Mouse (Mus musculus) cerebellum, adult 2 months (tissue): Measurements from ENCODE around the gene Ugt1a5. TPM values are rescaled to one million over a fixed set of nuclear protein-coding genes. Genes with fewer than 3 reads are reported as not detected.

Source experiments
- DNase-seq, 2 experiments: peaks; one replicate each; pipeline ENCODE4 v3.0.0; 2021
- H3K27ac ChIP-seq: fragments of 200-500 bp; 2 replicates; pipeline ENCODE4 v1.5.1; 2012; ENCODE audit warnings: low read length, control low read depth, inconsistent platforms; ENCODE audit not compliant: insufficient read depth
- H3K27me3 ChIP-seq: fragments of 200-500 bp; 2 replicates; pipeline ENCODE4 v1.6.1; 2012; ENCODE audit warnings: inconsistent platforms, mild to moderate bottlenecking, low read length, moderate library complexity; ENCODE audit not compliant: control insufficient read depth, insufficient read depth
- H3K4me1 ChIP-seq: fragments of 200-500 bp; 2 replicates; pipeline ENCODE4 v1.6.1; 2011; ENCODE audit warnings: low read length; ENCODE audit not compliant: control insufficient read depth, insufficient read depth
- H3K4me3 ChIP-seq: fragments of 200-500 bp; replicated peaks from 2 replicates; pipeline ENCODE3; 2011; ENCODE audit warnings: mild to moderate bottlenecking, low read depth, low read length, control low read depth; ENCODE audit not compliant: insufficient read depth
- CTCF ChIP-seq: fragments of 200-500 bp; IDR thresholded peaks from 2 replicates; pipeline ENCODE4 v1.5.1; 2011; ENCODE audit warnings: low read depth, mild to moderate bottlenecking, control low read depth, low read length, moderate library complexity, borderline replicate concordance; ENCODE audit not compliant: insufficient read depth
- POLR2A ChIP-seq: fragments of 200-500 bp; IDR thresholded peaks from 2 replicates; pipeline ENCODE4 v1.6.1; 2011; ENCODE audit warnings: low read length, control low read depth, borderline replicate concordance; ENCODE audit not compliant: insufficient read depth
- WGBS: fragments of 180-500 bp; shearing (Covaris S2); methylation state at CpG from one replicate; pipeline ENCODE4 v1.1.7; 2018; 5-methylcytosine and 5-hydroxymethylcytosine counted together
- polyA plus RNA-seq: library from polyadenylated mRNA; depleted of rRNA; stranded (reverse); fragments of >200 nt; gene quantifications from 2 replicates; pipeline ENCODE4 v1.2.3, GENCODE M21; 2012

Gene Ugt1a5
- polyA plus RNA-seq, 1 experiment: not detected

DNA sequence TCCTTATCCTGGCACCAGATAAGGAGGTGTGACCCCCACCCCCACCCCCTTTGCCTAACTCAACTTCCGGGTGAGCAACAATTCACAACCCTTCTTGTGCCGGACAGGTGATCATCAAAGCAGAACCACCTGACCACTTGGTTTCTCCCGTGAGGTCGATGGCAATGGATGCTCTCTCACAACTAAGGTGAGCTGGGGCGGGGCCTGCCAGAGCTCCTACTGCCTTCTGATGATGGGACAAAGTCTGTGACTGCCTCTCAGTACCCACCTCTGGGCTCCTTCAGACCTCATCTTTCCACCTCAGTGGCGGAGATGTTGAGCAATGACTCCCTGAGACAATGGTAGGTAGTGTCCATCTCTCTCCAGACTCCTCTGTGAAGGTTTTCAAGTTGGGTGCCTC lies 80.1 kb downstream of the Ugt1a5 start:
- Histone ChIP-seq H3K4me1 (no peaks in the 10 kb centered on the region), H3K27ac (no peak overlapping the region), H3K4me3 (no peak overlapping the region), H3K27me3 (no peaks in the 10 kb centered on the region)
- TF ChIP-seq CTCF (no peak), POLR2A (no peak)
- DNase-seq: no peak
- 77% methylated on average over 6 of the region's 6 CpGs for WGBS

DNA sequence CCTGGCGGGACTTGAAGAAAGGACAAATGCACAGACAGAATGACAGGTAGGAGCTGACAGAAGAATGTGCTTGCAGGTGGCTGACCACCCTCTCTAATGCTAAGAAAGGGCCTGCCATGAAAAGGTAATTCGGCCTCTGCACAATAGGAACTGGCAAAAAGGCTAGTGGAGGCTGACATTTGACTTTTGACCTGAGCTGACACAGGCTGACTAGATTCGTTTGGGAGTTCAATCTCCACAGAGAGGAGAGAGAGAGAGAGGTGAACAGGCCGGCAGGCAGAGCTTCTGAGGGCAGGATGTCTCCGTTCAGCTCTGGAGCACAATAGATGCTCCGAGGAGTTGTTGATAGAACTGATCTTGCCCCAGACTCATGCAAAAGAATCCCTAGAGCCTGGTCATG lies 80.6 kb downstream of the Ugt1a5 start:
- no peak overlapping the region for H3K27ac ChIP-seq
- no peaks in the 10 kb centered on the region for H3K27me3 ChIP-seq
- no peak overlapping the region for H3K4me3 ChIP-seq
- TF ChIP-seq POLR2A: no peak
- TF ChIP-seq CTCF: no peak
- 47% methylated on average over 6 of the region's 6 CpGs for WGBS
- H3K4me1 ChIP-seq: no peaks in the 10 kb centered on the region
- DNase-seq: no peak

DNA sequence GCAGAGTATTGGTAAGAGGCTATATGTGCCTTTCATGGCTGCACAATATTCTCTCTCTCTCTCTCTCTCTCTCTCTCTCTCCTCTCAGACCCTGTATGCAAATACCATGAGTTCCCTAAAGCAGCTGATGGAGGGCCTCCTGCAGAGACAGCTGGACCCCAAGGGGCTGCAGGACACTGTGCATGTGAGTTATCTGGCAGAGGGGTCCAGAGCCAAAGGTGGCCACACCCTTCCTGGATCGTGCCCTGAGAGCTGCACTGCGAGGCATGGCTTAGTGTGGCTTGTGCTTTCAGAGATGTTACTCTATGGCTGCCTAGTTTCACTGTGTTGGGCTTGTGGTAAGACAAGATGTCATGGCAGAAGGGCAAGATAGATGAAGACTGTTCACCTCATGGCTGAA lies 81.8 kb downstream of the Ugt1a5 start:
- Histone ChIP-seq H3K4me1 (no peaks in the 10 kb centered on the region), H3K27me3 (no peaks in the 10 kb centered on the region), H3K4me3 (no peak overlapping the region), H3K27ac (no peak overlapping the region)
- WGBS: 46% methylated on average over 2 of the region's 2 CpGs
- DNase-seq: no peak
- no peak for TF ChIP-seq POLR2A

DNA sequence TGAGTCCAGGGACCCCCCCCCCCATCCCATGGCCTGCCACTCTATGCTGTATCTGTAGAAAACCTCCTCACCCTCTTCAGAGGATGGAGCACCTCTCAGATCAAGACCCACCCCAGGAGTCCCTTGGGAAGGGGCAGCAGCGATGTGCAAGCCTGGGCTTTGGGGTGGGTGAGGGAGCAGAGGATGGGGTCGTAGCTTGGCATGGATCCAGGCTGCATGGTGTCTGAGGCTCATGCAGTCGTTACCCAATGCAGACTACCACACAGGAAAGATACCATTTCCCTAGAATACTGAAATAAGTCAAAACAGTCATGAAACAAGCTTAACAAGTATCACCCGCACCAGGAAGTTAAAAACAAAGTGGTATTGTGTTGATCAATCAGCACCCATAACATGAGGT lies 82.8 kb downstream of the Ugt1a5 start:
- no peak overlapping the region for H3K27ac ChIP-seq
- H3K4me3 ChIP-seq: no peak overlapping the region
- no peaks in the 10 kb centered on the region for H3K4me1 ChIP-seq
- DNase-seq: no peak
- no peak for TF ChIP-seq POLR2A
- no peak for TF ChIP-seq CTCF
- 56% methylated on average over 4 of the region's 4 CpGs for WGBS
- no peaks in the 10 kb centered on the region for H3K27me3 ChIP-seq

DNA sequence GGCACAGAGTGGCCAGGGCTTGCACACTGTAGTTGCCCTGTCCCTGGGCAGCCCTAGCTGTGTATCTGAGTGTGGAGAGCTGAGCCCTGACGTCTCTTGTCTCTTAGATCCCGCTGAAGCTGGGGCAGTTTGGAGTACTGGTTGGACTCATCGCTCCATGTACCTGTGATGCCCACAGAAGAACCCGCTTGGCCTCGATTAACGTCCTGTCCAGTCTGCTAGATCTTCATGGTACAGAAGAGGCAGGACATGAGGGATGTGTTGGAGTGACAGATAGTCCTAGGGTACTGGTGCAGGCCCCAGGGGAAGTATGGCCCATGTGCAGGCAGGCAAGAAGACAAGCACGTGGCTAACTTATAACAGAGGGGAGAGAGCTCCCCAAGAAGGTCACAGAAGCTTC lies 83.8 kb downstream of the Ugt1a5 start:
- no peaks in the 10 kb centered on the region for H3K4me1 ChIP-seq
- WGBS: 74% methylated on average over 7 of the region's 7 CpGs
- no peak for TF ChIP-seq CTCF
- TF ChIP-seq POLR2A: no peak
- DNase-seq: no peak
- no peak overlapping the region for H3K27ac ChIP-seq
- no peaks in the 10 kb centered on the region for H3K27me3 ChIP-seq
- H3K4me3 ChIP-seq: no peak overlapping the region

DNA sequence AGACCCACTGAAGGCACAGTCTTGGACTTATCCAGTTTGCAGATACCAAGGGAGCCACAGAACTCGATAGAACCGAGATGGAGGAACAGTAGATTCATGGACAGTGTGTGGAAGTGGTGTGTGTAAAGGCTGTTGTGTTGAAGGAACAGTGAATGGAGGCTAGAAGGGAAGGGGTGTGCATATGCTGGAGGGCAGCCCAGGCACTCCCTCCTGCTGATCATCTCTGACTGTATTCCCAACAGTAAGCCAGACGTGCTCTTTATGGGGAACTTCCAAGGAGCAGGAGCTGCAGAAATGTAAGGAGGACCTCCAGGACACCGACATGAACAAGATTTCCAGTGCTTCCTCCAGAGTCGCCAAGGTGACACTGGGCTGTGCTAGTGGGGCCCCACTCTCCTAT lies 84.2 kb downstream of the Ugt1a5 start:
- DNase-seq: no peak
- no peaks in the 10 kb centered on the region for H3K27me3 ChIP-seq
- H3K27ac ChIP-seq: no peak overlapping the region
- no peak for TF ChIP-seq CTCF
- no peak for TF ChIP-seq POLR2A
- WGBS: 74% methylated on average over 5 of the region's 5 CpGs
- H3K4me1 ChIP-seq: peaks cover 3% of the 10 kb centered on the region; the same call in 1 of the 2 replicates
- H3K4me3 ChIP-seq: no peak overlapping the region

DNA sequence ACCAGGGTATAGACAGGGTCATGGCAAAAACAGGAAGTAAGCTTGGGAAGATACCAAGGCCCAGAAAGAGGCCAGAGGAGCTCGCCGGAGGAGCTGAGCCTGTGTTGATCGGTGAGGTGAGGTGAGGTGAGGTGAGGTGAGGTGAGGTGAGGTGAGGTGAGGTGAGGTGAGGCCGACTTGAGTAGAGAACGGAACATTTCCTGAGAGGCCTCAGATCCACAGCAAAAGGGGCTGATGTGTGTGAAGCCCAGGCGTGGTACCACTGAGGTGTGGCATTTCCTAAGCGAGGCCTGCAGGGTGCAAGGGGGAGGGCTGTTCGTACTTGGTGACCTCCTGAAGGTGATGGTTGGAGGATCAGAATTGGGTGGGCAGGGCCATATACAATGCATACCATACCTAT lies 87.3 kb downstream of the Ugt1a5 start:
- 75% methylated on average over 8 of the region's 8 CpGs for WGBS

DNA sequence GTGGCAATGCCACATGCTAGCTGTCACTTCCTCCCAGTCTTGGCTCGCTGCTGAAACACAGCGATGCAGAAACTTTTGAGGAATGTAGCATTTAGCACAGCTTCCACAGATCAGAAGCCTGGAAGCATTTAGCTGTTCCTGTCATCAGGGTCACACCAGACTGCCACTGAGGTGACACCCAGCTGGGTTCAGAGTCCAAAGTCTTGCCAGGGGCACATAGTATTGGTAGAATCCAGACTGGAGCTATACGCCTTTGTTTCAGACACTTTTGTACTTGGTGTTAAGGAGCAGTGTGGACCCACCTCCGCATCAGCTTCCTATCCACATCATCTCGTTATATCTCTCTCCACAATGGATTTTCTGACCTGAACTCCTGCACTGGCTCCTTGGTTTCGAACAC lies 87.7 kb downstream of the Ugt1a5 start:
- Histone ChIP-seq H3K27ac (no peak overlapping the region), H3K4me1 (peaks cover 21% of the 10 kb centered on the region), H3K4me3 (no peak overlapping the region), H3K27me3 (no peaks in the 10 kb centered on the region)
- TF ChIP-seq CTCF (no peak), POLR2A (no peak)
- WGBS: 73% methylated on average over 6 of the region's 6 CpGs
- DNase-seq: no peak

More for the DNA sequence above, 87.3 kb downstream of the Ugt1a5 start:
- Histone ChIP-seq H3K27me3 (no peaks in the 10 kb centered on the region), H3K27ac (no peak overlapping the region), H3K4me1 (peaks cover 19% of the 10 kb centered on the region), H3K4me3 (no peak overlapping the region)
- no peak for DNase-seq
- TF ChIP-seq CTCF: no peak
- TF ChIP-seq POLR2A: no peak

DNA sequence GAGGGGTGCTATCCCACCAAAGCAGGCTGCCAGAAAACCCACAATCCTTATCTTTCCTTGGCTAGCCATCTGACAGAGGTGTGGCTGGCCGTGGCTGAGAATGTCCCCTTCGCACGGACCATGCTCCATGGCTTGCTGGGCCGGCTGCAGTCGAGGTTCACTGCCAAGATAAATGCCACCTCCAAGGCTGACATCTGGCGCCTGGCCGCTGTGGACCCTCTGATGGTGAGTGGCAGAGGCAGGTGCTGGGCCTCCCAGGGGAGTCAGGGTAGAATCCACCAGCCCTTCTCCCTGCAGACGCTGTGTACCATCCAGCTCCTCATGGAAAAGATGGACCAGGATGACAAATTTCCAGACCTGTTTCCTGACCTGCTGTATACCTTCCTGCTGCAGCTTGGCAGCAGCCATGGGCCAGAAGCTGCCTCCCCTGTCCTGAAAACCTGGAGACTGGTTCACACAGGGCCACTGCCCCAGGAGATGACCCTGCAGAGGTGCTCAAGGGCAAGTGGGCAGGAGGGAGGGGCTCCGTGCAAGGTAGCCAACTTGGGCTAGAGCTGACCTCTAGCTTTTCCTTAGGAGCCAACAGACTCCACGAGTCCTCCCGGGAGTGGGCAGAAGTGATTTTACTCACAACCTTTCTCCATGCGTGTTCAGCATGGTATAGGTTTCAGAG lies 89.1 kb downstream of the Ugt1a5 start:
- WGBS: 47% methylated on average over 12 of the region's 12 CpGs
- Histone ChIP-seq H3K27ac (no peak overlapping the region), H3K4me3 (no peak overlapping the region), H3K4me1 (peaks cover 30% of the 10 kb centered on the region), H3K27me3 (no peaks in the 10 kb centered on the region)
- TF ChIP-seq CTCF (no peak), POLR2A (no peak)
- DNase-seq: no peak
